Mouse (Mus musculus) hindbrain, embryonic 11.5 days (tissue): Measurements from ENCODE around the gene Dmd. TPM values are rescaled to one million over a fixed set of nuclear protein-coding genes. Genes with fewer than 3 reads are reported as not detected.
"Not testable (repeated sequence)": the region's sequence is repeated elsewhere in the genome, so short reads cannot be mapped to it uniquely, and the experiment has no call there.

Experiments used
- ATAC-seq: fragments of 200-750 bp; cut with Nextera tagmentation; 2 replicates; pipeline ENCODE4 v1.8.0; 2017; ENCODE audit warnings: mild to moderate bottlenecking, moderate TSS enrichment, moderate library complexity; ENCODE audit not compliant: low FRiP score
- DNase-seq: peaks from one replicate; pipeline ENCODE4 v3.0.0-alpha.2; 2015; ENCODE audit warnings: low spot score
- H3K27ac ChIP-seq: fragments of 300-500 bp; sonication (generic); 2 replicates; pipeline ENCODE4 v1.5.1; 2014; ENCODE audit warnings: mild to moderate bottlenecking, low read depth, low read length
- H3K27me3 ChIP-seq: fragments of 300-500 bp; sonication (generic); 2 replicates; pipeline ENCODE4 v1.6.1; 2014; ENCODE audit warnings: mild to moderate bottlenecking, low read length, moderate library complexity, mixed read lengths; ENCODE audit not compliant: control insufficient read depth, insufficient read depth
- H3K36me3 ChIP-seq: fragments of 300-500 bp; sonication (generic); 2 replicates; pipeline ENCODE4 v1.6.1; 2014; ENCODE audit warnings: mild to moderate bottlenecking, low read length, moderate library complexity, mixed read lengths; ENCODE audit not compliant: control insufficient read depth, insufficient read depth
- H3K4me1 ChIP-seq: fragments of 300-500 bp; sonication (generic); replicated peaks from 2 replicates; pipeline ENCODE4 v1.6.1; 2014; ENCODE audit warnings: low read length, mixed read lengths; ENCODE audit not compliant: control insufficient read depth, insufficient read depth
- H3K4me2 ChIP-seq: fragments of 300-500 bp; sonication (generic); replicated peaks from 2 replicates; pipeline ENCODE4 v1.6.1; 2014; ENCODE audit warnings: mild to moderate bottlenecking, low read depth, low read length
- H3K4me3 ChIP-seq: fragments of 300-500 bp; sonication (generic); 2 replicates; pipeline ENCODE4 v1.5.1; 2014; ENCODE audit warnings: low read depth, low read length
- H3K9ac ChIP-seq: fragments of 300-500 bp; sonication (generic); 2 replicates; pipeline ENCODE4 v1.6.1; 2014; ENCODE audit warnings: low read depth, low read length
- H3K9me3 ChIP-seq: fragments of 300-500 bp; sonication (generic); 2 replicates; pipeline ENCODE4 v1.6.1; 2016; ENCODE audit warnings: low read length; ENCODE audit not compliant: control insufficient read depth
- WGBS: fragments of 180-500 bp; shearing (Covaris S2); extraction: QIAGEN DNeasy Blood & Tissue Kit; methylation state at CpG from one replicate; pipeline ENCODE4 v1.1.7; 2014; 5-methylcytosine and 5-hydroxymethylcytosine counted together
- polyA plus RNA-seq: library from polyadenylated mRNA; unstranded; fragments of >200 nt; fragmentation: Nextera tagmentation; extraction: Ambion mirVana; gene quantifications from 2 replicates; pipeline ENCODE4 v1.2.1, GENCODE M21; 2014

Dmd gene
- polyA plus RNA-seq, 1 experiment from 2014 or later: 24.0 TPM

- ATAC-seq (no peak), DNase-seq (peak; percentile 0)
- 60% methylated on average over 1 of the region's 1 CpGs for WGBS
These were observed 726.3 kb downstream of the Dmd start for GRCm38 (mm10) chrX:83674998-83675397.

GRCm38 (mm10) chrX:83686547-83686946, 737.9 kb downstream of the Dmd start:
- Histone ChIP-seq H3K9ac (no peak overlapping the region), H3K4me2 (no peak overlapping the region), H3K9me3 (no peaks in the 10 kb centered on the region), H3K27me3 (no peaks in the 10 kb centered on the region), H3K4me1 (no peaks in the 10 kb centered on the region), H3K4me3 (no peak overlapping the region), H3K27ac (no peak overlapping the region), H3K36me3 (no peaks in the 10 kb centered on the region)
- DNase-seq (no peak), ATAC-seq (no peak)

More at GRCm38 (mm10) chrX:83674998-83675397, 726.3 kb downstream of the Dmd start:
- Histone ChIP-seq H3K4me1 (no peaks in the 10 kb centered on the region), H3K27ac (no peak overlapping the region), H3K36me3 (no peaks in the 10 kb centered on the region), H3K9me3 (no peaks in the 10 kb centered on the region), H3K4me3 (no peak overlapping the region), H3K27me3 (no peaks in the 10 kb centered on the region), H3K4me2 (no peak overlapping the region), H3K9ac (no peak overlapping the region)

GRCm38 (mm10) chrX:83740533-83740932, 791.9 kb downstream of the Dmd start:
- Histone ChIP-seq H3K27me3 (no peaks in the 10 kb centered on the region), H3K9ac (no peak overlapping the region), H3K36me3 (no peaks in the 10 kb centered on the region), H3K27ac (no peak overlapping the region), H3K4me3 (no peak overlapping the region), H3K4me2 (no peak overlapping the region), H3K4me1 (no peaks in the 10 kb centered on the region), H3K9me3 (no peaks in the 10 kb centered on the region)
- no peak for ATAC-seq
- WGBS: 13% methylated on average over 1 of the region's 1 CpGs
- DNase-seq: peak; percentile 24

GRCm38 (mm10) chrX:83746301-83747008, 797.8 kb downstream of the Dmd start:
- H3K4me3 ChIP-seq: no peak overlapping the region
- H3K27ac ChIP-seq: no peak overlapping the region
- no peak for ATAC-seq
- no peak for DNase-seq
- H3K27me3 ChIP-seq: no peaks in the 10 kb centered on the region
- no peaks in the 10 kb centered on the region for H3K36me3 ChIP-seq
- 57% methylated on average over 4 of the region's 4 CpGs for WGBS
- no peaks in the 10 kb centered on the region for H3K4me1 ChIP-seq
- H3K9me3 ChIP-seq: no peaks in the 10 kb centered on the region
- no peak overlapping the region for H3K4me2 ChIP-seq
- no peak overlapping the region for H3K9ac ChIP-seq

- no peaks in the 10 kb centered on the region for H3K36me3 ChIP-seq
- no peaks in the 10 kb centered on the region for H3K27me3 ChIP-seq
- H3K4me2 ChIP-seq: no peak overlapping the region
- H3K4me1 ChIP-seq: no peaks in the 10 kb centered on the region
- no peak overlapping the region for H3K27ac ChIP-seq
- no peak overlapping the region for H3K9ac ChIP-seq
- no peak for DNase-seq
- no peak overlapping the region for H3K4me3 ChIP-seq
- ATAC-seq: no peak
- no peaks in the 10 kb centered on the region for H3K9me3 ChIP-seq
These were observed 838.7 kb downstream of the Dmd start for GRCm38 (mm10) chrX:83787406-83787805.

- 48% methylated on average over 9 of the region's 9 CpGs for WGBS
- ATAC-seq, H3K27ac ChIP-seq, H3K4me3 ChIP-seq, H3K4me2 ChIP-seq, H3K27me3 ChIP-seq, H3K9me3 ChIP-seq, H3K4me1 ChIP-seq, H3K36me3 ChIP-seq, H3K9ac ChIP-seq: not testable (repeated sequence)
- DNase-seq: peak; percentile 49
These were observed 918.8 kb downstream of the Dmd start for GRCm38 (mm10) chrX:83867469-83867868.

- not testable (repeated sequence) for H3K9ac ChIP-seq, H3K4me3 ChIP-seq, H3K27ac ChIP-seq, H3K9me3 ChIP-seq, H3K27me3 ChIP-seq, H3K36me3 ChIP-seq, H3K4me2 ChIP-seq, ATAC-seq, H3K4me1 ChIP-seq
- WGBS: 88% methylated on average over 11 of the region's 11 CpGs
- peak; percentile 1 for DNase-seq
These were observed 926.7 kb downstream of the Dmd start for GRCm38 (mm10) chrX:83875389-83875788.

- Histone ChIP-seq H3K36me3 (no peaks in the 10 kb centered on the region), H3K9ac (no peak overlapping the region), H3K27ac (no peak overlapping the region), H3K4me2 (no peak overlapping the region), H3K4me3 (no peak overlapping the region), H3K27me3 (no peaks in the 10 kb centered on the region), H3K4me1 (no peaks in the 10 kb centered on the region), H3K9me3 (no peaks in the 10 kb centered on the region)
- ATAC-seq (no peak), DNase-seq (no peak)
- WGBS: 59% methylated on average over 1 of the region's 1 CpGs
These were observed 1027.2 kb downstream of the Dmd start for GRCm38 (mm10) chrX:83975895-83976294.

- no peak overlapping the region for H3K4me2 ChIP-seq
- peak; percentile 73 for DNase-seq
These were observed 1052.6 kb downstream of the Dmd start for GRCm38 (mm10) chrX:84001294-84001693.

More at GRCm38 (mm10) chrX:84001294-84001693, 1052.6 kb downstream of the Dmd start:
- no peak overlapping the region for H3K9ac ChIP-seq
- no peaks in the 10 kb centered on the region for H3K9me3 ChIP-seq
- no peak overlapping the region for H3K27ac ChIP-seq
- no peak overlapping the region for H3K4me3 ChIP-seq
- H3K4me1 ChIP-seq: no peaks in the 10 kb centered on the region
- no peaks in the 10 kb centered on the region for H3K36me3 ChIP-seq
- 33% methylated on average over 7 of the region's 7 CpGs for WGBS
- no peak for ATAC-seq
- no peaks in the 10 kb centered on the region for H3K27me3 ChIP-seq
